Comparison of ENCODE assay signal across 31 mouse cellular contexts in the genomic region with DNA sequence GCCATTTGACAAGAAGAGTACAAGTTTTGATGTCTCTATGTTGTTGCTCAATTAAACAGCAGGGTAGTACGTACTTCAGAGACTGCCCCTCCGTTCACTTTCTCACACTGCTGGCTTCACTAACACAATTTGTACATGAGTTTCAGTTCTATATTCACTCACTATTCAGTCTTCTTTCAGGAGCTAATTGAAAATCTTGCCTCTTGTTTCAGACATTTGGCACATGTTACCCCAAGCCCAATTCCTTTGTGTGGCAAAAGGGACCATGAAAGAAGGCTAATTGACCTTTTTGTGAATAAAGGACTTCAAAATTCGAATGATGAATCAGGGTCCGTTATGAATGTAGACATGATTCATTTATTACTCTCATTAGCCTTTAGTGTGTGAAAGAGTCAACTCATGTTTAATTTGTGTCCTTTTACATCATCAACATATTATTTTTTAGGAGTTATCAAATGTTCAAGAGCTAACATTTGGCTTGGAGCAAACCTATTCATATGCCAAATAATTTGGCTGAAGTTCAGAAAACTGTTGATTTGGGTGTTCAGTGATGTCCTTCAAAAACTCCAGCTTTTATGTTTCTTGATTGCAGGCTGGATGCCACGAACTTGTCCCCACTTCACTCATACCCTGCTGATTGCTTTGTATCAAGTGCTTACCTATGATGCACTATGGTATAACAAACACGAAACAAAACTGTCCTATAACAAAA.
A peak's percentile ranks its signal among the peaks of the same experiment; 100 is the strongest.
DNase-seq lines count a peak whose midpoint lies in the region; ATAC-seq lines count a peak whose summit lies in the region.
"Had no signal": no experiment of that assay in that cellular context is flagged by ENCODE, and none has a peak within 500 bp of the region (broad histone marks: within the 10 kb centered on the region; RNA-seq: fewer than 3 reads in every experiment).

No protein-coding gene starts in this region.

- H3K4me1 ChIP-seq in forebrain, embryonic 13.5 days, result peaks cover 42% of the 10 kb centered on the region
- peaks cover 8% of the 10 kb centered on the region for H3K4me1 ChIP-seq in forebrain, embryonic 12.5 days
- H3K4me1 ChIP-seq in forebrain, embryonic 16.5 days (replicated peaks; ENCODE audit: control insufficient read depth, insufficient read depth, low read length), result peaks cover 17% of the 10 kb centered on the region
- H3K4me1 ChIP-seq: hindbrain, embryonic 12.5 days; limb, embryonic 13.5 days; liver, embryonic 12.5 days had no signal

- H3K36me3 ChIP-seq in forebrain, embryonic 13.5 days (ENCODE audit: poor library complexity, severe bottlenecking), result no peaks in the 10 kb centered on the region
- H3K36me3 ChIP-seq in forebrain, embryonic 12.5 days (replicated peaks), result no peaks in the 10 kb centered on the region
- no peaks in the 10 kb centered on the region for H3K36me3 ChIP-seq in forebrain, embryonic 16.5 days (ENCODE audit: control insufficient read depth, insufficient read depth)
- H3K36me3 ChIP-seq: hindbrain, embryonic 12.5 days; limb, embryonic 13.5 days; liver, embryonic 12.5 days had no signal

- WGBS in forebrain, embryonic 13.5 days, result 23% methylated on average over 6 of the region's 6 CpGs
- WGBS in forebrain, embryonic 12.5 days, result 46% methylated on average over 6 of the region's 6 CpGs
- 16% methylated on average over 6 of the region's 6 CpGs for WGBS in forebrain, embryonic 16.5 days

- H3K4me2 ChIP-seq in forebrain, embryonic 13.5 days, result no peak overlapping the region
- H3K4me2 ChIP-seq in forebrain, embryonic 12.5 days, result no peak overlapping the region
- H3K4me2 ChIP-seq in forebrain, embryonic 16.5 days (ENCODE audit: low read length), result no peak overlapping the region
- H3K4me2 ChIP-seq: heart, embryonic 11.5 days; hindbrain, embryonic 12.5 days; limb, embryonic 13.5 days; liver, embryonic 12.5 days; midbrain, embryonic 11.5 days had no signal

- H3K9me3 ChIP-seq in forebrain, embryonic 13.5 days (replicated peaks), result no peaks in the 10 kb centered on the region
- H3K9me3 ChIP-seq in forebrain, embryonic 12.5 days, result no peaks in the 10 kb centered on the region
- no peaks in the 10 kb centered on the region for H3K9me3 ChIP-seq in forebrain, embryonic 16.5 days (ENCODE audit: control insufficient read depth, low read length)
- H3K9me3 ChIP-seq: hindbrain, embryonic 12.5 days; limb, embryonic 13.5 days; liver, embryonic 12.5 days had no signal

- no peaks in the 10 kb centered on the region for H3K27me3 ChIP-seq in forebrain, embryonic 13.5 days
- no peaks in the 10 kb centered on the region for H3K27me3 ChIP-seq in forebrain, embryonic 12.5 days
- H3K27me3 ChIP-seq in forebrain, embryonic 16.5 days (replicated peaks; ENCODE audit: control insufficient read depth, insufficient read depth, low read length), result no peaks in the 10 kb centered on the region
- H3K27me3 ChIP-seq: hindbrain, embryonic 12.5 days; limb, embryonic 13.5 days; liver, embryonic 12.5 days had no signal

- no peak overlapping the region for H3K4me3 ChIP-seq in forebrain, embryonic 13.5 days
- no peak overlapping the region for H3K4me3 ChIP-seq in forebrain, embryonic 12.5 days (replicated peaks)
- no peak overlapping the region for H3K4me3 ChIP-seq in forebrain, embryonic 16.5 days (replicated peaks; ENCODE audit: low read length)
- H3K4me3 ChIP-seq: gastrocnemius, adult 2 months; hindbrain, embryonic 12.5 days; left cerebral cortex, adult 2 months; limb, embryonic 13.5 days; liver, embryonic 12.5 days had no signal

- ATAC-seq in forebrain, embryonic 13.5 days, result peak; percentile 52; the same call in 1 of the 2 replicates
- ATAC-seq in forebrain, embryonic 12.5 days (ENCODE audit: low FRiP score), result no peak
- peak; percentile 37; the same call in 1 of the 2 replicates for ATAC-seq in forebrain, embryonic 16.5 days
- ATAC-seq: CD4-positive, CD25-positive, alpha-beta regulatory T cell, adult 4 months; intestine, postnatal 0 days; liver, embryonic 12.5 days; midbrain, embryonic 16.5 days had no signal

- no peak overlapping the region for H3K9ac ChIP-seq in forebrain, embryonic 13.5 days
- no peak overlapping the region for H3K9ac ChIP-seq in forebrain, embryonic 12.5 days
- no peak overlapping the region for H3K9ac ChIP-seq in forebrain, embryonic 16.5 days (replicated peaks; ENCODE audit: low read depth, low read length)
- H3K9ac ChIP-seq: hindbrain, embryonic 12.5 days; limb, embryonic 13.5 days; liver, embryonic 12.5 days had no signal

- peak; percentile 3 for DNase-seq in left cerebral cortex, postnatal 4 days
- DNase-seq in left cerebral cortex, adult 11 months (ENCODE audit: low spot score), result no peak
- peak; percentile 95 for DNase-seq in Muller cell, postnatal 12 days (ENCODE audit: inconsistent ontology term)
- DNase-seq in adrenal gland, postnatal 4 days (ENCODE audit: low spot score in 2 of 2), result no peak
- DNase-seq: adrenal gland, adult 2 months; cerebellum, adult 11-12 months; cerebellum, postnatal 25 days; gastrocnemius, adult 2 months; gastrocnemius, postnatal 36 days; heart, adult 18-20 months; heart, postnatal 36 days; kidney, adult 9 months; kidney, postnatal 10 days; lung, adult 18-20 months; lung, postnatal 14 days; right cerebral cortex, postnatal 4 days; thymus, adult 18-20 months; thymus, postnatal 25 days had no signal

- H3K27ac ChIP-seq in forebrain, embryonic 13.5 days, result no peak overlapping the region
- no peak overlapping the region for H3K27ac ChIP-seq in forebrain, embryonic 12.5 days
- H3K27ac ChIP-seq in forebrain, embryonic 16.5 days (ENCODE audit: low read length), result 0 out of 2 replicates have a peak overlapping the region, but pooled peaks have one; percentile 9
- H3K27ac ChIP-seq: gastrocnemius, adult 2 months; hindbrain, embryonic 12.5 days; left cerebral cortex, adult 2 months; limb, embryonic 13.5 days; liver, embryonic 12.5 days; stomach, postnatal 0 days had no signal

- intact Hi-C loops in left cerebral cortex, postnatal 4 days (cut with DNase I), result no loop called here

Comparison
In these comparisons a context has a peak if more than half of its experiments do, and no peak if none do; other contexts are left out.
1. DNase-seq: peak in left cerebral cortex, postnatal 4 days (single experiment) and Muller cell, postnatal 12 days (single experiment); none in left cerebral cortex, adult 11 months (single experiment) and adrenal gland, postnatal 4 days (0 of 2).